ENCODE assay signal across 19 mouse cellular contexts in genomic region chr1:39730868-39731267, GRCm38 (mm10). TPM values are rescaled to one million over a fixed set of nuclear protein-coding genes. Genes with fewer than 3 reads are reported as not detected.
DNase-seq lines count a peak whose midpoint lies in the region; ATAC-seq and TF ChIP-seq lines count a peak whose summit lies in the region.
"Had no signal": no experiment of that assay in that cellular context is flagged by ENCODE, and none has a peak within 500 bp of the region (broad histone marks: within the 10 kb centered on the region; RNA-seq: fewer than 3 reads in every experiment).

No protein-coding gene starts in this region.

- no peak for TF ChIP-seq CTCF in midbrain, postnatal 0 days (IDR thresholded peaks at IDR 0.05)

- H3K4me2 ChIP-seq in hindbrain, embryonic 16.5 days (ENCODE audit: low read length): no peak overlapping the region
- H3K4me2 ChIP-seq in hindbrain, embryonic 13.5 days: no peak overlapping the region
- H3K4me2 ChIP-seq in midbrain, embryonic 12.5 days (replicated peaks): no peak overlapping the region
- H3K4me2 ChIP-seq in midbrain, postnatal 0 days (ENCODE audit: low read depth, low read length, poor library complexity, severe bottlenecking): no peak overlapping the region
- H3K4me2 ChIP-seq: embryonic facial prominence, embryonic 12.5 days; stomach, embryonic 15.5 days had no signal

- no peaks in the 10 kb centered on the region; the same call in 1 of the 2 replicates for H3K4me1 ChIP-seq in hindbrain, embryonic 16.5 days (ENCODE audit: control insufficient read depth, insufficient read depth, low read depth, low read length)
- peaks cover 26% of the 10 kb centered on the region for H3K4me1 ChIP-seq in hindbrain, embryonic 13.5 days (replicated peaks)
- H3K4me1 ChIP-seq in midbrain, embryonic 12.5 days: peaks cover 22% of the 10 kb centered on the region
- no peaks in the 10 kb centered on the region; the same call in 1 of the 2 replicates for H3K4me1 ChIP-seq in midbrain, postnatal 0 days (ENCODE audit: insufficient read depth, low read length)
- H3K4me1 ChIP-seq: stomach, embryonic 15.5 days had no signal

- no peak overlapping the region for H3K4me3 ChIP-seq in hindbrain, embryonic 16.5 days (ENCODE audit: low read length)
- no peak overlapping the region for H3K4me3 ChIP-seq in hindbrain, embryonic 13.5 days
- no peak overlapping the region for H3K4me3 ChIP-seq in midbrain, embryonic 12.5 days
- H3K4me3 ChIP-seq in midbrain, postnatal 0 days (ENCODE audit: low read depth, low read length): no peak overlapping the region
- H3K4me3 ChIP-seq: embryonic facial prominence, embryonic 12.5 days; heart, adult 2 months; stomach, embryonic 15.5 days had no signal

- H3K36me3 ChIP-seq in hindbrain, embryonic 16.5 days (ENCODE audit: control insufficient read depth, insufficient read depth, low read length): no peaks in the 10 kb centered on the region
- H3K36me3 ChIP-seq in hindbrain, embryonic 13.5 days: no peaks in the 10 kb centered on the region
- H3K36me3 ChIP-seq in midbrain, embryonic 12.5 days: no peaks in the 10 kb centered on the region
- no peaks in the 10 kb centered on the region for H3K36me3 ChIP-seq in midbrain, postnatal 0 days (ENCODE audit: insufficient read depth, low read length)
- H3K36me3 ChIP-seq: embryonic facial prominence, embryonic 12.5 days; stomach, embryonic 15.5 days had no signal

- 0 out of 2 replicates have a peak, but pooled peaks have one; percentile 34 for ATAC-seq in hindbrain, embryonic 16.5 days
- ATAC-seq in hindbrain, embryonic 13.5 days (ENCODE audit: low FRiP score): no peak
- 0 out of 2 replicates have a peak, but pooled peaks have one; percentile 54 for ATAC-seq in midbrain, embryonic 12.5 days (ENCODE audit: low FRiP score, low read depth)
- no peak for ATAC-seq in midbrain, postnatal 0 days (ENCODE audit: low FRiP score)
- ATAC-seq: intestine, embryonic 16.5 days had no signal

- no peak overlapping the region for H3K27ac ChIP-seq in hindbrain, embryonic 16.5 days (ENCODE audit: low read depth, low read length)
- no peak overlapping the region; the same call in 1 of the 2 replicates for H3K27ac ChIP-seq in hindbrain, embryonic 13.5 days
- H3K27ac ChIP-seq in midbrain, embryonic 12.5 days (replicated peaks): no peak overlapping the region; the same call in 1 of the 2 replicates
- H3K27ac ChIP-seq in midbrain, postnatal 0 days (ENCODE audit: low read depth, low read length): no peak overlapping the region
- H3K27ac ChIP-seq: heart, adult 2 months; stomach, embryonic 15.5 days had no signal

- no peaks in the 10 kb centered on the region for H3K9me3 ChIP-seq in hindbrain, embryonic 16.5 days (ENCODE audit: control insufficient read depth, low read length)
- no peaks in the 10 kb centered on the region for H3K9me3 ChIP-seq in hindbrain, embryonic 13.5 days
- no peaks in the 10 kb centered on the region for H3K9me3 ChIP-seq in midbrain, embryonic 12.5 days
- no peaks in the 10 kb centered on the region for H3K9me3 ChIP-seq in midbrain, postnatal 0 days (ENCODE audit: low read length)
- H3K9me3 ChIP-seq: embryonic facial prominence, embryonic 12.5 days; stomach, embryonic 15.5 days had no signal

- H3K27me3 ChIP-seq in hindbrain, embryonic 16.5 days (replicated peaks; ENCODE audit: control insufficient read depth, insufficient read depth, low read length): no peaks in the 10 kb centered on the region
- H3K27me3 ChIP-seq in hindbrain, embryonic 13.5 days: no peaks in the 10 kb centered on the region
- no peaks in the 10 kb centered on the region; the same call in 1 of the 2 replicates for H3K27me3 ChIP-seq in midbrain, embryonic 12.5 days
- no peaks in the 10 kb centered on the region for H3K27me3 ChIP-seq in midbrain, postnatal 0 days (ENCODE audit: insufficient read depth, low read length)
- H3K27me3 ChIP-seq: embryonic facial prominence, embryonic 12.5 days; stomach, embryonic 15.5 days had no signal

- DNase-seq in adrenal gland, adult (ENCODE audit: inconsistent age in 2 of 2, low spot score in 1 of 2): peak; percentile 4 to 28
- no peak for DNase-seq in adrenal gland, adult 2 months
- DNase-seq in midbrain, postnatal 0 days (ENCODE audit: low spot score): no peak
- peak; percentile 87 for DNase-seq in retina, postnatal 1 day
- no peak for DNase-seq in left cerebral cortex, adult 9 months (ENCODE audit: low spot score in 2 of 2)
- DNase-seq: cerebellum, postnatal 25 days; heart, adult 2 months; heart, postnatal 36 days; left cerebral cortex, postnatal 4 days; liver, postnatal 0 days; spleen, adult 18-20 months; thymus, postnatal 25 days had no signal

- no peak overlapping the region for H3K9ac ChIP-seq in hindbrain, embryonic 16.5 days (ENCODE audit: low read depth, low read length)
- no peak overlapping the region for H3K9ac ChIP-seq in hindbrain, embryonic 13.5 days
- no peak overlapping the region for H3K9ac ChIP-seq in midbrain, embryonic 12.5 days (replicated peaks)
- no peak overlapping the region for H3K9ac ChIP-seq in midbrain, postnatal 0 days (replicated peaks; ENCODE audit: low read length, poor library complexity, severe bottlenecking)
- H3K9ac ChIP-seq: embryonic facial prominence, embryonic 12.5 days; liver, postnatal 0 days; stomach, embryonic 15.5 days had no signal

- WGBS in hindbrain, embryonic 16.5 days: 37% methylated on average over 5 of the region's 5 CpGs
- WGBS in hindbrain, embryonic 13.5 days: 37% methylated on average over 5 of the region's 5 CpGs
- WGBS in midbrain, embryonic 12.5 days: 32% methylated on average over 5 of the region's 5 CpGs
- WGBS in midbrain, postnatal 0 days: 37% methylated on average over 5 of the region's 5 CpGs

RNA-seq across cellular contexts. Expression of gene Rfx8, which starts 10.1 kb away (rescaled TPM):
- total RNA-seq in adrenal gland, adult 2 months (2021): not detected
- 0.10 TPM in 1 of 2 replicates, not detected in the other for polyA plus RNA-seq in adrenal gland, adult 2 months (2012; rRNA removed)
- 0.23 and 0.30 TPM in 2 replicates for polyA plus RNA-seq in hindbrain, embryonic 16.5 days (2015; fragmentation: Nextera tagmentation; extraction: Ambion mirVana)
- polyA plus RNA-seq in hindbrain, embryonic 13.5 days (2015; fragmentation: Nextera tagmentation; extraction: Ambion mirVana): 0.26 and 0.49 TPM in 2 replicates
- polyA plus RNA-seq in midbrain, embryonic 12.5 days (2016; fragmentation: Nextera tagmentation; extraction: Ambion mirVana): 0.42 TPM in 1 of 2 replicates, not detected in the other
- 0.52 and 0.66 TPM in 2 replicates for total RNA-seq in midbrain, postnatal 0 days (2014; rRNA removed)
- polyA plus RNA-seq in midbrain, postnatal 0 days (2015; fragmentation: Nextera tagmentation; extraction: Ambion mirVana): 0.28 and 0.39 TPM in 2 replicates
- total RNA-seq: gastrocnemius, adult 8-10 months had no signal
- polyA plus RNA-seq: liver, postnatal 0 days had no signal

Comparison
In these comparisons a context has a peak if more than half of its experiments do, and no peak if none do; other contexts are left out.
1. DNase-seq: peak in adrenal gland, adult (2 of 2) and retina, postnatal 1 day (single experiment); none in adrenal gland, adult 2 months (single experiment), midbrain, postnatal 0 days (single experiment) and left cerebral cortex, adult 9 months (0 of 2).
2. ATAC-seq: peak in hindbrain, embryonic 16.5 days (single experiment) and midbrain, embryonic 12.5 days (single experiment); none in hindbrain, embryonic 13.5 days (single experiment) and midbrain, postnatal 0 days (single experiment).